Mouse (Mus musculus): ENCODE measurements around the gene Ptprg.

DNA sequence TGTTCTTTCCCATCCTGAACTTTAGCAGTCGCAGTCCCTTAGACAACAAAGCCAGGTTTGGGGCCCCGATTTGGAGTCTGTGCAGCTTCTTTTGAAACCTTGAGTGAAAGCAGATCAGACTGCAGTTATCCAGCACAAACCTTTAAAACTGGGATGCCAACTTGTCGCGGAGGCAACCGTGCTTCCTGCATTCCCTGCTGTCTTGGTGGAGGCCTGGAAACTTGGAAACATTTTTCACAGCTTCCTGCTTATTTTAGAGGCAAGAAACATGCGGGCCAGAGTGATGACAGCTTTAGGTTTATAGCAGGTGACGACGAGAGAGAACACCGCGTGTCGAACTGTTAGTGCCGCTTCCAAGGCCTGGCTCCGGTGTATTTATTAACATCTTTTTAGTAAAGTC is 342.2 kb downstream of the Ptprg start:
- TF ChIP-seq CTCF (IDR thresholded peaks at IDR 0.05; ENCODE audit: low read depth), result no peak
- TF ChIP-seq EP300 (IDR thresholded peaks at IDR 0.05; ENCODE audit: low read depth), result no peak
